Mouse (Mus musculus): ENCODE results near the gene Kif18b. TPM values are rescaled to one million over a fixed set of nuclear protein-coding genes. Genes with fewer than 3 reads are reported as not detected.

Gene Kif18b
- polyA plus RNA-seq, 1 experiment = 0.10 TPM

- WGBS = 79% methylated on average over 5 of the region's 5 CpGs
- Histone ChIP-seq H3K4me1 (ENCODE audit: control insufficient read depth, insufficient read depth, low read length) (no peaks in the 10 kb centered on the region), H3K27me3 (ENCODE audit: control insufficient read depth, insufficient read depth, low read length) (no peaks in the 10 kb centered on the region), H3K27ac (ENCODE audit: insufficient read depth, low read length) (no peak overlapping the region), H3K4me3 (replicated peaks; ENCODE audit: insufficient read depth, low read depth, low read length) (no peak overlapping the region)
- TF ChIP-seq CTCF (IDR thresholded peaks at IDR 0.05; ENCODE audit: borderline replicate concordance, insufficient read depth, low read depth, low read length) = no peak
- TF ChIP-seq POLR2A (IDR thresholded peaks at IDR 0.05; ENCODE audit: borderline replicate concordance, insufficient read depth, low read length) = no peak
- no peak for DNase-seq
These were observed 37.5 kb downstream of the Kif18b start for GRCm38 (mm10) chr11:102887433-102887832.

GRCm38 (mm10) chr11:102884616-102885219 is 40.2 kb downstream of the Kif18b start, which contains the start of gene Fam187a:
Gene Fam187a (plus strand): TSS chr11:102885169.
- 58% methylated on average over 10 of the region's 10 CpGs for WGBS
- DNase-seq = no peak
- Histone ChIP-seq H3K4me3 (replicated peaks; ENCODE audit: insufficient read depth, low read depth, low read length) (no peak within 1 kb of the TSS), H3K27ac (ENCODE audit: insufficient read depth, low read length) (no peak within 1 kb of the TSS), H3K27me3 (ENCODE audit: control insufficient read depth, insufficient read depth, low read length) (no peaks in the 10 kb centered on the region), H3K4me1 (ENCODE audit: control insufficient read depth, insufficient read depth, low read length) (no peaks in the 10 kb centered on the region; the same call in 1 of the 2 replicates)
- TF ChIP-seq CTCF (IDR thresholded peaks at IDR 0.05; ENCODE audit: borderline replicate concordance, insufficient read depth, low read depth, low read length) (no peak), POLR2A (IDR thresholded peaks at IDR 0.05; ENCODE audit: borderline replicate concordance, insufficient read depth, low read length) (no peak)

GRCm38 (mm10) chr11:102881314-102882198 is 43.4 kb downstream of the Kif18b start:
- 12% methylated on average over 13 of the region's 13 CpGs for WGBS
- TF ChIP-seq CTCF (IDR thresholded peaks at IDR 0.05; ENCODE audit: borderline replicate concordance, insufficient read depth, low read depth, low read length) (no peak), POLR2A (IDR thresholded peaks at IDR 0.05; ENCODE audit: borderline replicate concordance, insufficient read depth, low read length) (no peak)
- no peak overlapping the region for H3K27ac ChIP-seq (ENCODE audit: insufficient read depth, low read length)
- no peak for DNase-seq
- no peaks in the 10 kb centered on the region for H3K27me3 ChIP-seq (ENCODE audit: control insufficient read depth, insufficient read depth, low read length)
- no peaks in the 10 kb centered on the region; the same call in 1 of the 2 replicates for H3K4me1 ChIP-seq (ENCODE audit: control insufficient read depth, insufficient read depth, low read length)
- peak overlapping the region; percentile 87 for H3K4me3 ChIP-seq (replicated peaks; ENCODE audit: insufficient read depth, low read depth, low read length)

GRCm38 (mm10) chr11:102880585-102881313 is 44.2 kb downstream of the Kif18b start, which contains the start of the genes Eftud2 and Ccdc103:
Gene Eftud2 (minus strand): TSS chr11:102880985.
Gene Ccdc103 (plus strand): TSS chr11:102881204.
- H3K4me3 ChIP-seq (replicated peaks; ENCODE audit: insufficient read depth, low read depth, low read length) = peak within 1 kb of the TSS; percentile 87
- TF ChIP-seq CTCF (IDR thresholded peaks at IDR 0.05; ENCODE audit: borderline replicate concordance, insufficient read depth, low read depth, low read length) = no peak
- TF ChIP-seq POLR2A (IDR thresholded peaks at IDR 0.05; ENCODE audit: borderline replicate concordance, insufficient read depth, low read length) = peak; percentile 72
- H3K27ac ChIP-seq (ENCODE audit: insufficient read depth, low read length) = peak within 1 kb of the TSS; percentile 98
- H3K4me1 ChIP-seq (ENCODE audit: control insufficient read depth, insufficient read depth, low read length) = no peaks in the 10 kb centered on the region; the same call in 1 of the 2 replicates
- peak; percentile 91 to 97 for DNase-seq
- under 1% methylated on average over 62 of the region's 62 CpGs for WGBS
- no peaks in the 10 kb centered on the region for H3K27me3 ChIP-seq (ENCODE audit: control insufficient read depth, insufficient read depth, low read length)

- H3K27ac ChIP-seq (ENCODE audit: insufficient read depth, low read length) = no peak overlapping the region
- H3K4me1 ChIP-seq (ENCODE audit: control insufficient read depth, insufficient read depth, low read length) = peaks cover 6% of the 10 kb centered on the region; the same call in 1 of the 2 replicates
- no peaks in the 10 kb centered on the region for H3K27me3 ChIP-seq (ENCODE audit: control insufficient read depth, insufficient read depth, low read length)
- no peak for DNase-seq
- 31% methylated on average over 2 of the region's 2 CpGs for WGBS
- peak overlapping the region; percentile 12 for H3K4me3 ChIP-seq (replicated peaks; ENCODE audit: insufficient read depth, low read depth, low read length)
- TF ChIP-seq POLR2A (IDR thresholded peaks at IDR 0.05; ENCODE audit: borderline replicate concordance, insufficient read depth, low read length) (no peak), CTCF (IDR thresholded peaks at IDR 0.05; ENCODE audit: borderline replicate concordance, insufficient read depth, low read depth, low read length) (no peak)
These were observed 45.4 kb downstream of the Kif18b start for GRCm38 (mm10) chr11:102879558-102879957.

- peak; percentile 83 to 84 for DNase-seq
- no peak for TF ChIP-seq CTCF (IDR thresholded peaks at IDR 0.05; ENCODE audit: borderline replicate concordance, insufficient read depth, low read depth, low read length)
- TF ChIP-seq POLR2A (IDR thresholded peaks at IDR 0.05; ENCODE audit: borderline replicate concordance, insufficient read depth, low read length) = peak; percentile 29; the same call in 1 of the 2 replicates
- 11% methylated on average over 7 of the region's 7 CpGs for WGBS
- Histone ChIP-seq H3K4me1 (ENCODE audit: control insufficient read depth, insufficient read depth, low read length) (peaks cover 15% of the 10 kb centered on the region), H3K27ac (ENCODE audit: insufficient read depth, low read length) (peak overlapping the region; percentile 96), H3K4me3 (replicated peaks; ENCODE audit: insufficient read depth, low read depth, low read length) (no peak overlapping the region), H3K27me3 (ENCODE audit: control insufficient read depth, insufficient read depth, low read length) (no peaks in the 10 kb centered on the region)
These were observed 50.1 kb downstream of the Kif18b start for GRCm38 (mm10) chr11:102874801-102875334.

GRCm38 (mm10) chr11:102864272-102864671 is 60.7 kb downstream of the Kif18b start:
- WGBS = 21% methylated on average over 4 of the region's 4 CpGs
- peak; percentile 60 to 68 for DNase-seq
- Histone ChIP-seq H3K27ac (ENCODE audit: insufficient read depth, low read length) (no peak overlapping the region), H3K4me1 (ENCODE audit: control insufficient read depth, insufficient read depth, low read length) (peaks cover 12% of the 10 kb centered on the region), H3K4me3 (replicated peaks; ENCODE audit: insufficient read depth, low read depth, low read length) (no peak overlapping the region), H3K27me3 (ENCODE audit: control insufficient read depth, insufficient read depth, low read length) (no peaks in the 10 kb centered on the region)
- TF ChIP-seq CTCF (IDR thresholded peaks at IDR 0.05; ENCODE audit: borderline replicate concordance, insufficient read depth, low read depth, low read length) (peak; percentile 62; the same call in 1 of the 2 replicates), POLR2A (IDR thresholded peaks at IDR 0.05; ENCODE audit: borderline replicate concordance, insufficient read depth, low read length) (no peak)
